Mouse (Mus musculus) large intestine, adult 2 months (tissue): Measurements from ENCODE around the gene Fam24b. TPM values are rescaled to one million over a fixed set of nuclear protein-coding genes. Genes with fewer than 3 reads are reported as not detected.

Experiments
- DNase-seq: peaks from one replicate; pipeline ENCODE4 v3.0.0-alpha.2; 2012; ENCODE audit warnings: low read depth, low spot score
- WGBS: fragments of 180-500 bp; shearing (Covaris S2); methylation state at CpG from one replicate; pipeline ENCODE4 v1.1.7; 2018; 5-methylcytosine and 5-hydroxymethylcytosine counted together
- polyA plus RNA-seq: library from polyadenylated mRNA; depleted of rRNA; stranded (reverse); fragments of >200 nt; gene quantifications from 2 replicates; pipeline ENCODE4 v1.2.3, GENCODE M21; 2012; rRNA removed

Fam24b gene
- polyA plus RNA-seq, 1 experiment: not detected

DNA sequence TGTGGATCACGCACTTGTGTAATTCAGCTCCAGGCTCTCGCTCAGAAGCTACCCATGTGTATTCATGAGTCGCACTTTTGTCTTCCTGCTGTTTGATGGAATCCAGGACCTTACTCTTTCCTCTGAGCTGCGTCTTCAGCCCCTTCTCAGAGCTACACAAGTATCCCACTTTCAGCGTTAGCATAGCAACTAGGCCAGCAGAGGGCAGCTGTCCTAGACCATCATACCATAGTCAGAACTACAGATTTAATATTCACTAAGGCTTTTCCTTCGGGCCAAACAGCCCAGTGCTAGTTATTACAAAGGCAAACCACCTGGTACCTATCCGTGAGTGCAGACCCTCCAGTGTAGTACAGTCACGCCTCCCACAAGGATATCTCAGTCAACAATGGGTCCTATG, 32.2 kb downstream of the Fam24b start:
- DNase-seq: no peak
- WGBS: 64% methylated on average over 8 of the region's 8 CpGs

Other genes starting within 250 kb of the Fam24b start
- not detected in 2 replicates for gene 4933402N03Rik, start 183.2 kb downstream of the Fam24b start, polyA plus RNA-seq
- gene 5430419D17Rik, start 155.1 kb downstream of the Fam24b start, polyA plus RNA-seq: not detected in 2 replicates
- 0.10 and 0.56 TPM in 2 replicates for gene Cuzd1, start 7.2 kb downstream of the Fam24b start, polyA plus RNA-seq
- not detected in 2 replicates for gene Fam24a, start 4.3 kb upstream of the Fam24b start, polyA plus RNA-seq
- gene 2310057M21Rik, start 33.2 kb upstream of the Fam24b start, polyA plus RNA-seq: 2.7 and 3.9 TPM in 2 replicates
- gene Pstk, start 41.6 kb upstream of the Fam24b start, polyA plus RNA-seq: 26.3 and 27.7 TPM in 2 replicates
- gene Ikzf5, start 81.0 kb upstream of the Fam24b start, polyA plus RNA-seq: 4.7 and 10.6 TPM in 2 replicates
- 3.2 and 3.6 TPM in 2 replicates for gene Acadsb, start 81.1 kb upstream of the Fam24b start, polyA plus RNA-seq
- gene Hmx3, start 213.4 kb upstream of the Fam24b start, polyA plus RNA-seq: 0.64 and 0.93 TPM in 2 replicates
- 0.38 and 0.67 TPM in 2 replicates for gene Hmx2, start 219.3 kb upstream of the Fam24b start, polyA plus RNA-seq
- gene Bub3, start 230.7 kb upstream of the Fam24b start, polyA plus RNA-seq: 71.8 and 75.6 TPM in 2 replicates